Mouse (Mus musculus): ENCODE measurements around the gene Smurf2. TPM values are rescaled to one million over a fixed set of nuclear protein-coding genes. Genes with fewer than 3 reads are reported as not detected.

Smurf2 gene
- polyA plus RNA-seq, 1 experiment = 11.3 TPM

- Histone ChIP-seq H3K36me3 (ENCODE audit: control insufficient read depth, insufficient read depth, low read length) (peaks cover 1% of the 10 kb centered on the region; the same call in 1 of the 2 replicates), H3K27ac (ENCODE audit: control insufficient read depth, insufficient read depth, low read depth, low read length) (no peak overlapping the region), H3K4me1 (ENCODE audit: control insufficient read depth, insufficient read depth, low read length) (no peaks in the 10 kb centered on the region), H3K4me3 (ENCODE audit: control insufficient read depth, low read depth, low read length) (no peak overlapping the region), H3K27me3 (ENCODE audit: control insufficient read depth, insufficient read depth, low read length) (no peaks in the 10 kb centered on the region)
- TF ChIP-seq POLR2A (IDR thresholded peaks at IDR 0.05; ENCODE audit: control insufficient read depth, low read depth, low read length) (no peak), CTCF (IDR thresholded peaks at IDR 0.05; ENCODE audit: control insufficient read depth, insufficient read depth, insufficient replicate concordance, low read depth, low read length) (no peak)
These were observed 78.5 kb downstream of the Smurf2 start for GRCm38 (mm10) chr11:106842002-106842401.

- Histone ChIP-seq H3K4me1 (ENCODE audit: control insufficient read depth, insufficient read depth, low read length) (no peaks in the 10 kb centered on the region), H3K36me3 (ENCODE audit: control insufficient read depth, insufficient read depth, low read length) (peaks cover 3% of the 10 kb centered on the region; the same call in 1 of the 2 replicates), H3K27me3 (ENCODE audit: control insufficient read depth, insufficient read depth, low read length) (no peaks in the 10 kb centered on the region), H3K27ac (ENCODE audit: control insufficient read depth, insufficient read depth, low read depth, low read length) (no peak overlapping the region), H3K4me3 (ENCODE audit: control insufficient read depth, low read depth, low read length) (no peak overlapping the region)
- TF ChIP-seq CTCF (IDR thresholded peaks at IDR 0.05; ENCODE audit: control insufficient read depth, insufficient read depth, insufficient replicate concordance, low read depth, low read length) (no peak), POLR2A (IDR thresholded peaks at IDR 0.05; ENCODE audit: control insufficient read depth, low read depth, low read length) (no peak)
These were observed 92.4 kb downstream of the Smurf2 start for GRCm38 (mm10) chr11:106828079-106828478.

GRCm38 (mm10) chr11:106824403-106824802 lies 96.1 kb downstream of the Smurf2 start:
- peaks cover 4% of the 10 kb centered on the region for H3K36me3 ChIP-seq (ENCODE audit: control insufficient read depth, insufficient read depth, low read length)
- H3K4me3 ChIP-seq (ENCODE audit: control insufficient read depth, low read depth, low read length) = no peak overlapping the region
- TF ChIP-seq POLR2A (IDR thresholded peaks at IDR 0.05; ENCODE audit: control insufficient read depth, low read depth, low read length) = no peak
- TF ChIP-seq CTCF (IDR thresholded peaks at IDR 0.05; ENCODE audit: control insufficient read depth, insufficient read depth, insufficient replicate concordance, low read depth, low read length) = no peak

GRCm38 (mm10) chr11:106823741-106824140 lies 96.8 kb downstream of the Smurf2 start:
- H3K27ac ChIP-seq (ENCODE audit: control insufficient read depth, insufficient read depth, low read depth, low read length) = no peak overlapping the region
- TF ChIP-seq CTCF (IDR thresholded peaks at IDR 0.05; ENCODE audit: control insufficient read depth, insufficient read depth, insufficient replicate concordance, low read depth, low read length) = no peak
- H3K36me3 ChIP-seq (ENCODE audit: control insufficient read depth, insufficient read depth, low read length) = peaks cover 5% of the 10 kb centered on the region
- H3K4me3 ChIP-seq (ENCODE audit: control insufficient read depth, low read depth, low read length) = no peak overlapping the region
- no peaks in the 10 kb centered on the region for H3K27me3 ChIP-seq (ENCODE audit: control insufficient read depth, insufficient read depth, low read length)
- no peaks in the 10 kb centered on the region for H3K4me1 ChIP-seq (ENCODE audit: control insufficient read depth, insufficient read depth, low read length)

More at GRCm38 (mm10) chr11:106824403-106824802, 96.1 kb downstream of the Smurf2 start:
- Histone ChIP-seq H3K27me3 (ENCODE audit: control insufficient read depth, insufficient read depth, low read length) (no peaks in the 10 kb centered on the region), H3K4me1 (ENCODE audit: control insufficient read depth, insufficient read depth, low read length) (no peaks in the 10 kb centered on the region), H3K27ac (ENCODE audit: control insufficient read depth, insufficient read depth, low read depth, low read length) (no peak overlapping the region)

GRCm38 (mm10) chr11:106822911-106823310 lies 97.6 kb downstream of the Smurf2 start:
- H3K27ac ChIP-seq (ENCODE audit: control insufficient read depth, insufficient read depth, low read depth, low read length) = no peak overlapping the region
- TF ChIP-seq CTCF (IDR thresholded peaks at IDR 0.05; ENCODE audit: control insufficient read depth, insufficient read depth, insufficient replicate concordance, low read depth, low read length) (no peak), POLR2A (IDR thresholded peaks at IDR 0.05; ENCODE audit: control insufficient read depth, low read depth, low read length) (no peak)
- H3K36me3 ChIP-seq (ENCODE audit: control insufficient read depth, insufficient read depth, low read length) = peaks cover 8% of the 10 kb centered on the region
- H3K4me1 ChIP-seq (ENCODE audit: control insufficient read depth, insufficient read depth, low read length) = no peaks in the 10 kb centered on the region
- no peaks in the 10 kb centered on the region for H3K27me3 ChIP-seq (ENCODE audit: control insufficient read depth, insufficient read depth, low read length)
- no peak overlapping the region for H3K4me3 ChIP-seq (ENCODE audit: control insufficient read depth, low read depth, low read length)

GRCm38 (mm10) chr11:106822491-106822890 lies 98.0 kb downstream of the Smurf2 start:
- no peaks in the 10 kb centered on the region for H3K4me1 ChIP-seq (ENCODE audit: control insufficient read depth, insufficient read depth, low read length)
- H3K4me3 ChIP-seq (ENCODE audit: control insufficient read depth, low read depth, low read length) = no peak overlapping the region
- no peak overlapping the region for H3K27ac ChIP-seq (ENCODE audit: control insufficient read depth, insufficient read depth, low read depth, low read length)
- peaks cover 6% of the 10 kb centered on the region for H3K36me3 ChIP-seq (ENCODE audit: control insufficient read depth, insufficient read depth, low read length)
- TF ChIP-seq CTCF (IDR thresholded peaks at IDR 0.05; ENCODE audit: control insufficient read depth, insufficient read depth, insufficient replicate concordance, low read depth, low read length) (no peak), POLR2A (IDR thresholded peaks at IDR 0.05; ENCODE audit: control insufficient read depth, low read depth, low read length) (no peak)
- no peaks in the 10 kb centered on the region for H3K27me3 ChIP-seq (ENCODE audit: control insufficient read depth, insufficient read depth, low read length)

- Histone ChIP-seq H3K27ac (ENCODE audit: control insufficient read depth, insufficient read depth, low read depth, low read length) (no peak overlapping the region), H3K36me3 (ENCODE audit: control insufficient read depth, insufficient read depth, low read length) (peaks cover 6% of the 10 kb centered on the region), H3K4me1 (ENCODE audit: control insufficient read depth, insufficient read depth, low read length) (no peaks in the 10 kb centered on the region), H3K27me3 (ENCODE audit: control insufficient read depth, insufficient read depth, low read length) (no peaks in the 10 kb centered on the region), H3K4me3 (ENCODE audit: control insufficient read depth, low read depth, low read length) (no peak overlapping the region)
- TF ChIP-seq POLR2A (IDR thresholded peaks at IDR 0.05; ENCODE audit: control insufficient read depth, low read depth, low read length) (no peak), CTCF (IDR thresholded peaks at IDR 0.05; ENCODE audit: control insufficient read depth, insufficient read depth, insufficient replicate concordance, low read depth, low read length) (no peak)
These were observed 99.1 kb downstream of the Smurf2 start for GRCm38 (mm10) chr11:106821397-106821796.

GRCm38 (mm10) chr11:106820972-106821371 lies 99.5 kb downstream of the Smurf2 start:
- TF ChIP-seq POLR2A (IDR thresholded peaks at IDR 0.05; ENCODE audit: control insufficient read depth, low read depth, low read length) (no peak), CTCF (IDR thresholded peaks at IDR 0.05; ENCODE audit: control insufficient read depth, insufficient read depth, insufficient replicate concordance, low read depth, low read length) (no peak)
- no peak overlapping the region for H3K27ac ChIP-seq (ENCODE audit: control insufficient read depth, insufficient read depth, low read depth, low read length)
- H3K36me3 ChIP-seq (ENCODE audit: control insufficient read depth, insufficient read depth, low read length) = peaks cover 7% of the 10 kb centered on the region
- no peaks in the 10 kb centered on the region for H3K27me3 ChIP-seq (ENCODE audit: control insufficient read depth, insufficient read depth, low read length)
- H3K4me1 ChIP-seq (ENCODE audit: control insufficient read depth, insufficient read depth, low read length) = no peaks in the 10 kb centered on the region
- no peak overlapping the region for H3K4me3 ChIP-seq (ENCODE audit: control insufficient read depth, low read depth, low read length)

Measured in testis, adult 2 months (tissue).